Mouse (Mus musculus) erythroid progenitor cell, adult 5-6 weeks (primary cell): ENCODE results near the gene Plpp6. TPM values are rescaled to one million over a fixed set of nuclear protein-coding genes. Genes with fewer than 3 reads are reported as not detected.

ENCODE experiments used
- total RNA-seq, 2 experiments: library from RNA; stranded (forward) in 1 of 2; stranded (reverse) in 1 of 2; fragments of 150-400 nt in 1 of 2; fragments of 186-747, 209-891 nt in 1 of 2; gene quantifications; 2 replicates each; pipeline versions ENCODE4 v1.2.3 to v1.2.4; 2015 to 2017; ENCODE audit warnings: low replicate concordance in 2 of 2

Plpp6 gene
- total RNA-seq, 2 experiments from 2014 or later = 0.42 TPM; not detected in 1

Other genes with a start within 250 kb of the Plpp6 start
- not detected in 2 replicates for gene Slc1a1, start 128.9 kb upstream of the Plpp6 start, total RNA-seq (2015; ENCODE audit: low replicate concordance)
- not detected in 2 replicates for gene Slc1a1, start 128.9 kb upstream of the Plpp6 start, total RNA-seq (2017; ENCODE audit: low replicate concordance)
- not detected in 2 replicates for gene 4430402I18Rik, start 3.8 kb downstream of the Plpp6 start, total RNA-seq (2015; ENCODE audit: low replicate concordance)
- gene 4430402I18Rik, start 3.8 kb downstream of the Plpp6 start, total RNA-seq (2017; ENCODE audit: low replicate concordance) = not detected in 2 replicates
- gene Cdc37l1, start 26.4 kb downstream of the Plpp6 start, total RNA-seq (2015; ENCODE audit: low replicate concordance) = 43.2 and 45.4 TPM in 2 replicates
- gene Cdc37l1, start 26.4 kb downstream of the Plpp6 start, total RNA-seq (2017; ENCODE audit: low replicate concordance) = 41.8 and 53.5 TPM in 2 replicates
- 13.0 and 19.5 TPM in 2 replicates for gene Ak3, start 84.0 kb downstream of the Plpp6 start, total RNA-seq (2015; ENCODE audit: low replicate concordance)
- gene Ak3, start 84.0 kb downstream of the Plpp6 start, total RNA-seq (2017; ENCODE audit: low replicate concordance) = 10.4 and 10.8 TPM in 2 replicates
- 7.6 and 13.8 TPM in 2 replicates for gene Rcl1, start 137.4 kb downstream of the Plpp6 start, total RNA-seq (2015; ENCODE audit: low replicate concordance)
- gene Rcl1, start 137.4 kb downstream of the Plpp6 start, total RNA-seq (2017; ENCODE audit: low replicate concordance) = 15.1 and 17.5 TPM in 2 replicates